Mouse (Mus musculus): ENCODE measurements at regions not wholly inside any gene's neighbourhood (a gene's known extent, or its start where the extent isn't known, plus 50 kb on each side); places are given as distances from the start of the nearest gene placed in this dataset.

GRCm38 (mm10) chr2:147498731-147499130 is 137.0 kb downstream of the Pax1 start:
- no peak overlapping the region for H3K27ac ChIP-seq (ENCODE audit: control insufficient read depth, insufficient read depth, low read depth, low read length)
- no peak for TF ChIP-seq POLR2A (IDR thresholded peaks at IDR 0.05; ENCODE audit: control insufficient read depth, low read depth, low read length)
- TF ChIP-seq CTCF (IDR thresholded peaks at IDR 0.05; ENCODE audit: control insufficient read depth, insufficient read depth, insufficient replicate concordance, low read depth, low read length) = no peak
- no peaks in the 10 kb centered on the region for H3K4me1 ChIP-seq (ENCODE audit: control insufficient read depth, insufficient read depth, low read length)
- H3K36me3 ChIP-seq (ENCODE audit: control insufficient read depth, insufficient read depth, low read length) = no peaks in the 10 kb centered on the region
- H3K4me3 ChIP-seq (ENCODE audit: control insufficient read depth, low read depth, low read length) = no peak overlapping the region
- no peaks in the 10 kb centered on the region for H3K27me3 ChIP-seq (ENCODE audit: control insufficient read depth, insufficient read depth, low read length)

DNA sequence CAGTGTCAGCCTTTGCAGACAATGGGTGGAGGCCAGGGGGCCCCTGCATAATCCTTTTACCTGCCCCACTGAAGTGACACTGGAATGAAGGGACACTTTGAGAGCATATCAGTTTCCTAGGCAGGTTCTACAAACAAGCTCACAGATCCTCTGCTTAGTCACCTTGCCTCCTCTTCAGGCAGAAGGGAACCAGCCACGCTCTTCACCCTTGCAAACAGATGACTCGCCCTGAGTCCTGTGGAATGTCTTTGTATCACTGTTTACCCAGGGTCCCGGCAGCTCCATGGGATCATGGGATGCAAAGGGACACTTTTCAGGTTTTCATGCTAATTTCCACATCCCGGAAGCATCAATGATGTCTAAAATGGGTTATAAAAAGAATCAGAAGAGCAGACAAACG is 94.2 kb downstream of the Pax1 start:
- Histone ChIP-seq H3K36me3 (ENCODE audit: control insufficient read depth, insufficient read depth, low read length) (no peaks in the 10 kb centered on the region), H3K27me3 (ENCODE audit: control insufficient read depth, insufficient read depth, low read length) (no peaks in the 10 kb centered on the region), H3K27ac (ENCODE audit: control insufficient read depth, insufficient read depth, low read depth, low read length) (no peak overlapping the region), H3K4me3 (ENCODE audit: control insufficient read depth, low read depth, low read length) (no peak overlapping the region), H3K4me1 (ENCODE audit: control insufficient read depth, insufficient read depth, low read length) (no peaks in the 10 kb centered on the region)
- TF ChIP-seq CTCF (IDR thresholded peaks at IDR 0.05; ENCODE audit: control insufficient read depth, insufficient read depth, insufficient replicate concordance, low read depth, low read length) (no peak), POLR2A (IDR thresholded peaks at IDR 0.05; ENCODE audit: control insufficient read depth, low read depth, low read length) (no peak)

DNA sequence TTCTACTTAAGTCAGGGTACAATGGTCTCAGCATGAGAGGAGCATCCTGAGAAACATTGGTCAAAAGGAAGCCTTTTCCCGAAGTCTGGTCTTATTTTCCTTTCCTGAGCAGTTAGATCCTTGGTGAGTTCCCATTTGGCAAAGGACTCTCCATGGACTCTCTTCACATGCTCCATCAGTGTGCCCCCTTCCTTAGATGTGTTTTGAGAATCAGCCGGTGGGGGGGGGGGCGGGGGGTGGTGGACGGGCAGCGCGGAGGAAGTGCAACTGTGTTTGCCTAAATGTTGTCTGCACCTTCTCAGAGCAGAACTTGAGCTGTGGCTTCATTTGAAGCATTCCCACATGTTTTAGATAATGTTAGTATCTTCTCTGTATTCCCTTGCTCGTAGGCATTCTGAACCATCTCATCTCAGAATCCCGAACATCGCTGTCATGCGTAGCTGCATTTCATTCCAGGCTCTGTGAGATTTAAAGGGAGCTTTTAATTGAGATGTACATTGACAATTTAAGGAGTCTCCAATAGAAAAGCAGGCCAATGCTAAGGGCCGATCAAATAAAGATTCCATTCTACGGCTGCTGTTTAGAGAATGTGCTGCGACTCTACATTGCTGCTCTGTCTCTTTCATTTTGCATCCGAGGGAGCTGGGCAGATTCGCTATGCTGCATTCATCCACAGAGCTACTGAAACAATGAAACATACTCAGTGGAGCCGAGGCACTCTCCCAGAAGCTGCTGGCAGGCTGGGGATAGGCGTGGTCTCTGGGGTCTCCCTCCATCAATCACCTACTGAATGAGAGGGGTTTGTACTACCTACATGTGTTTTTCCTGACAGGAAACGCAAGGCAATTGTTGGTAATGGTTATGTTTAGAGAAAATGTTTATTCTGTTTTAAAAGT is 92.9 kb downstream of the Pax1 start:
- Histone ChIP-seq H3K36me3 (ENCODE audit: control insufficient read depth, insufficient read depth, low read length) (no peaks in the 10 kb centered on the region), H3K27me3 (ENCODE audit: control insufficient read depth, insufficient read depth, low read length) (no peaks in the 10 kb centered on the region), H3K27ac (ENCODE audit: control insufficient read depth, insufficient read depth, low read depth, low read length) (no peak overlapping the region), H3K4me3 (ENCODE audit: control insufficient read depth, low read depth, low read length) (no peak overlapping the region), H3K4me1 (ENCODE audit: control insufficient read depth, insufficient read depth, low read length) (no peaks in the 10 kb centered on the region)
- TF ChIP-seq CTCF (IDR thresholded peaks at IDR 0.05; ENCODE audit: control insufficient read depth, insufficient read depth, insufficient replicate concordance, low read depth, low read length) = no peak
- TF ChIP-seq POLR2A (IDR thresholded peaks at IDR 0.05; ENCODE audit: control insufficient read depth, low read depth, low read length) = no peak

All from testis, adult 2 months (tissue).